Mouse (Mus musculus): Measurements from ENCODE around the gene 6430531B16Rik. TPM values are rescaled to one million over a fixed set of nuclear protein-coding genes. Genes with fewer than 3 reads are reported as not detected.

6430531B16Rik gene
- total and polyA plus RNA-seq, 2 experiments from 2014 or later: 0.23 TPM; not detected in 1

GRCm38 (mm10) chr7:139951991-139952633, 26.4 kb downstream of the 6430531B16Rik start:
- no peak for TF ChIP-seq EP300 (IDR thresholded peaks at IDR 0.05; ENCODE audit: low read depth)
- TF ChIP-seq CTCF (IDR thresholded peaks at IDR 0.05; ENCODE audit: low read depth): no peak
- no peaks in the 10 kb centered on the region for H3K9me3 ChIP-seq (replicated peaks; ENCODE audit: control insufficient read depth, low read length)
- H3K27ac ChIP-seq (ENCODE audit: low read depth): no peak overlapping the region
- no peak overlapping the region for H3K9ac ChIP-seq (replicated peaks; ENCODE audit: low read depth, low read length)
- DNase-seq (ENCODE audit: low spot score): peak; percentile 24
- peaks cover 13% of the 10 kb centered on the region for H3K27me3 ChIP-seq (ENCODE audit: control insufficient read depth, insufficient read depth, low read length)
- no peaks in the 10 kb centered on the region for H3K36me3 ChIP-seq (replicated peaks; ENCODE audit: control insufficient read depth, insufficient read depth, low read length)
- no peak overlapping the region for H3K4me2 ChIP-seq (ENCODE audit: low read depth, low read length)
- no peak overlapping the region for H3K4me3 ChIP-seq (ENCODE audit: low read depth, low read length)
- ATAC-seq (ENCODE audit: insufficient read depth, low read depth): no peak
- H3K4me1 ChIP-seq (ENCODE audit: control insufficient read depth, insufficient read depth): peaks cover 3% of the 10 kb centered on the region; the same call in 1 of the 2 replicates
- WGBS: 69% methylated on average over 6 of the region's 6 CpGs

DNA sequence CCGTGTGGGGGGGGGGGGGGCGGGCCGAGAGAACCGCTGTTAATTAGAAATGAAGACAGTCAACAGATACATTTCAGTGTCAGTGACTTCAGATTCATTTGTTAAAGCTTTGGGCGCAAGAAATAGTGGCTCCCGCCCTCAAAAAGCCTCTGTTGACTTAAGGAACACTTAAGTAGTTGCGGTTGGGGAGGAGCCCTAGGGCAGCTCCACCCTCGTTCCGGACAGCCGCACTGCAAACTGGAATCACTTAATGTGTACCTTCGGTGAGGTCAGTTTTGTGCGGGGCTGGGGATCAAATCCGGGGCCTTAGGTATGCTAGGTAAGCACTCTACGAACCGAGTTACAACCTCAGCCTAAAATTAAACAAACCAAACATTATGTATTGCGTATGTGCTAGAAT, 27.5 kb downstream of the 6430531B16Rik start:
- Histone ChIP-seq H3K36me3 (replicated peaks; ENCODE audit: control insufficient read depth, insufficient read depth, low read length) (no peaks in the 10 kb centered on the region), H3K9me3 (replicated peaks; ENCODE audit: control insufficient read depth, low read length) (no peaks in the 10 kb centered on the region), H3K27me3 (ENCODE audit: control insufficient read depth, insufficient read depth, low read length) (peaks cover 16% of the 10 kb centered on the region), H3K4me3 (ENCODE audit: low read depth, low read length) (peak overlapping the region; percentile 69), H3K4me1 (ENCODE audit: control insufficient read depth, insufficient read depth) (peaks cover 3% of the 10 kb centered on the region; the same call in 1 of the 2 replicates), H3K4me2 (ENCODE audit: low read depth, low read length) (peak overlapping the region; percentile 67), H3K27ac (ENCODE audit: low read depth) (peak overlapping the region; percentile 44; the same call in 1 of the 2 replicates), H3K9ac (replicated peaks; ENCODE audit: low read depth, low read length) (peak overlapping the region; percentile 55)
- ATAC-seq (ENCODE audit: insufficient read depth, low read depth) (no peak), DNase-seq (ENCODE audit: low spot score) (no peak)
- whole genome bisulfite sequencing: 7% methylated on average over 16 of the region's 16 CpGs
- TF ChIP-seq CTCF (IDR thresholded peaks at IDR 0.05; ENCODE audit: low read depth): no peak
- no peak for TF ChIP-seq EP300 (IDR thresholded peaks at IDR 0.05; ENCODE audit: low read depth)

DNA sequence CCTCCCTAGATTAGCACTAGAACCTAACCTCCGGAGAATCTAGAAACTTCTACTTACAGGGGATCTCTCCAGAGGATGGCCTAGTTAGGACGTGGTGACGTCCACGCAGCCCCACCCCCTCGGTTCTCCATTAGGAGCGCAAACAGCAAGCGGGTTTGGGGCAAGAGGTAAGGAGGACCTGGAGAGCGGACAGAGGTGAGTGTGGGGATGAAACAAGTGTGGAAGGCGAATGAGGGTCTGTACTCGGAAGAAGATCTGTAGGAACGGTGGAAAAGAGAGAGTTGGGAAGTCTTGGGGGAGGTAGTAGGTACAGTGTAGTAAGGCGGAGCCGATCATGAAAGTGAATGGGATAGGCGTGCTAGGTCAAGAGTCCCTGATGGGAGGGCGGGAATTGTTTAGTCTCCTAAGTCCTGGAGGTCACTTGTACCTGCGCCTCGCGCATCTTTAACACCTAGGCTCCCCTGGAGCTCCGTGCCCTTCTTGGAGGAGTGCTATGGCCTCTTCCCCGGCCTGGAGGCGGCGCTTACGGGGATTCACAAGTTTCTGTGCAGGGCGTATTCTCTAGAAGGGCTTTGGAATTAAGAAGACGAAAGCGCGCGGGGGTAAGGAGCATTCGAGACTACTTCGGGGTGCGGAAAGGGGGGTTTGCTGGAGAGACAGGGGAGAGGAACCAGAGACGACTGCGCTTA, 28.1 kb downstream of the 6430531B16Rik start:
- H3K27me3 ChIP-seq (ENCODE audit: control insufficient read depth, insufficient read depth, low read length): peaks cover 22% of the 10 kb centered on the region
- TF ChIP-seq EP300 (IDR thresholded peaks at IDR 0.05; ENCODE audit: low read depth) (no peak), CTCF (IDR thresholded peaks at IDR 0.05; ENCODE audit: low read depth) (no peak)

DNA sequence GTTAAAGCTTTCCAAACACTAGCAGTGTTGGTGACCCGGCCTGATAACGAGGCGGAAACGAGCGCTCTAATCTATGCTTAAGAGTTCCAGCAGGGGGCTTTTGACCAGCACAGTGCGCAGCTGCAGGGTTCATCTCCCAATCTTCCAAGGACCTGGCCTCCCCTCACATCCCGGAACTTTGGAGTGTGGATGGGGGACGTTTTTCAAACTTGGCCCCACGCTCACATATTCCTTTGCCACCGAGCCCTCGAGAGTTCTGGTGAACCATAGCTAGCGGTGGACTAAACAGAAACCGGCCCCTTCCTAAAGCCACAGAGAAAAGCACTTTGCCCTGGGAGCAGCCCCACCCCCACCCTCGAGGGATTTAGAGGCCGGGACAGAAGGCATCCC, 28.7 kb downstream of the 6430531B16Rik start:
- DNase-seq (ENCODE audit: low spot score) (peak; percentile 73), ATAC-seq (ENCODE audit: insufficient read depth, low read depth) (peak; percentile 81)
- Histone ChIP-seq H3K4me1 (ENCODE audit: control insufficient read depth, insufficient read depth) (peaks cover 3% of the 10 kb centered on the region; the same call in 1 of the 2 replicates), H3K9me3 (replicated peaks; ENCODE audit: control insufficient read depth, low read length) (no peaks in the 10 kb centered on the region), H3K36me3 (replicated peaks; ENCODE audit: control insufficient read depth, insufficient read depth, low read length) (no peaks in the 10 kb centered on the region), H3K27me3 (ENCODE audit: control insufficient read depth, insufficient read depth, low read length) (peaks cover 28% of the 10 kb centered on the region), H3K9ac (replicated peaks; ENCODE audit: low read depth, low read length) (peak overlapping the region; percentile 55), H3K4me3 (ENCODE audit: low read depth, low read length) (peak overlapping the region; percentile 69), H3K4me2 (ENCODE audit: low read depth, low read length) (peak overlapping the region; percentile 67), H3K27ac (ENCODE audit: low read depth) (peak overlapping the region; percentile 44)
- WGBS: under 1% methylated on average over 15 of the region's 15 CpGs
- TF ChIP-seq CTCF (IDR thresholded peaks at IDR 0.05; ENCODE audit: low read depth) (peak; percentile 46), EP300 (IDR thresholded peaks at IDR 0.05; ENCODE audit: low read depth) (no peak)

More for the DNA sequence above, 28.1 kb downstream of the 6430531B16Rik start:
- H3K9ac ChIP-seq (replicated peaks; ENCODE audit: low read depth, low read length): peak overlapping the region; percentile 55
- no peaks in the 10 kb centered on the region for H3K36me3 ChIP-seq (replicated peaks; ENCODE audit: control insufficient read depth, insufficient read depth, low read length)
- no peaks in the 10 kb centered on the region for H3K9me3 ChIP-seq (replicated peaks; ENCODE audit: control insufficient read depth, low read length)
- peak overlapping the region; percentile 67 for H3K4me2 ChIP-seq (ENCODE audit: low read depth, low read length)
- peaks cover 3% of the 10 kb centered on the region; the same call in 1 of the 2 replicates for H3K4me1 ChIP-seq (ENCODE audit: control insufficient read depth, insufficient read depth)
- DNase-seq (ENCODE audit: low spot score) (peak; percentile 73), ATAC-seq (ENCODE audit: insufficient read depth, low read depth) (peak; percentile 78)
- H3K4me3 ChIP-seq (ENCODE audit: low read depth, low read length): peak overlapping the region; percentile 69
- WGBS: under 1% methylated on average over 33 of the region's 33 CpGs
- peak overlapping the region; percentile 44 for H3K27ac ChIP-seq (ENCODE audit: low read depth)

DNA sequence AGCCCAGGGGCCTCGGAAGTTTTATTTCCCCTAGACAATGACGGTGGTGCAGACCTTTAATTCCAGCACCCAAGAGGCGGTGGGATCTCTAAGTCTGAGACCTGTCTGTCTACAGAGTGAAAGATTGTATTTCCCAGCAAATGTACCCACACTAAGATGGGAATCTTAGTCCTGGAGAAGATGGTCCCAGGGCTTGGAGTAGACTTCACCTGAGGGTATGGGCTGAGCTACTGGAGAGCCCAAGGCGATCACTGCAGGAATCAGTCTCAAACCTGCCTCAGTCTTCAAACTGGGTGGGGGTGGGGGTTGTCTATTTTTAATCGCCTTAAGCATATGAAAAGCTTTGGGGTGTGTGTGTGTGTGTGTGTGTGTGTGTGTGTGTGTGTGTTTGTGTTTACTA, 32.5 kb downstream of the 6430531B16Rik start:
- Histone ChIP-seq H3K4me1 (ENCODE audit: control insufficient read depth, insufficient read depth) (peaks cover 4% of the 10 kb centered on the region; the same call in 1 of the 2 replicates), H3K36me3 (replicated peaks; ENCODE audit: control insufficient read depth, insufficient read depth, low read length) (no peaks in the 10 kb centered on the region), H3K4me2 (ENCODE audit: low read depth, low read length) (no peak overlapping the region), H3K9me3 (replicated peaks; ENCODE audit: control insufficient read depth, low read length) (no peaks in the 10 kb centered on the region), H3K27ac (ENCODE audit: low read depth) (no peak overlapping the region), H3K9ac (replicated peaks; ENCODE audit: low read depth, low read length) (no peak overlapping the region), H3K4me3 (ENCODE audit: low read depth, low read length) (no peak overlapping the region), H3K27me3 (ENCODE audit: control insufficient read depth, insufficient read depth, low read length) (peaks cover 65% of the 10 kb centered on the region)
- DNase-seq (ENCODE audit: low spot score): no peak
- 35% methylated on average over 5 of the region's 5 CpGs for WGBS
- ATAC-seq (ENCODE audit: insufficient read depth, low read depth): no peak
- TF ChIP-seq EP300 (IDR thresholded peaks at IDR 0.05; ENCODE audit: low read depth) (no peak), CTCF (IDR thresholded peaks at IDR 0.05; ENCODE audit: low read depth) (no peak)
